Mouse (Mus musculus): ENCODE measurements around the gene Vim.

DNA sequence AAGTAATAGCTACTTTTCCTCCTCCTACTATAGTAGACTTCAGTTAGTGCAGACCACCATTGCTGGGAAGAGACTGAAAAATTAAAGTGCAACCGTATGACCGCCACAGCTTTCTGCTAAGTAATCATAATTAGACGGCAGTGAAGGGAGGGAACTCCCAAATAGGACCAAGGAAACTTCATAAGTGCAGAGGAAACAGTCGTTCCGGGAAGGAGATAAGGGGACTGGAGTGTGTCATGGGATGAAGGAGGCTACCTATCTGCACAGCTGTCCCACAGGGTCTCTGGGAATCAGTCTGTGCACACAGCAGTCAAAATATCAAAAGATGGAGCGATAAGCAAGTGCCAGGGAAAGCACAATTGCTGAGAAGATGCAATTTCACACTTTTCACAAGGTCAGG, 43.1 kb upstream of the Vim start:
- TF ChIP-seq CTCF (IDR thresholded peaks at IDR 0.05): no peak
- TF ChIP-seq POLR2A (IDR thresholded peaks at IDR 0.05; ENCODE audit: insufficient read depth, low read depth, low read length): no peak

All from heart, adult 2 months (tissue).